Mouse (Mus musculus): ENCODE results near the gene Olfr1217. TPM values are rescaled to one million over a fixed set of nuclear protein-coding genes. Genes with fewer than 3 reads are reported as not detected.
"Not testable (repeated sequence)": the region's sequence is repeated elsewhere in the genome, so short reads cannot be mapped to it uniquely, and the experiment has no call there.

The Olfr1217 gene
- total RNA-seq (2012; rRNA removed) = not detected in 2 replicates

DNA sequence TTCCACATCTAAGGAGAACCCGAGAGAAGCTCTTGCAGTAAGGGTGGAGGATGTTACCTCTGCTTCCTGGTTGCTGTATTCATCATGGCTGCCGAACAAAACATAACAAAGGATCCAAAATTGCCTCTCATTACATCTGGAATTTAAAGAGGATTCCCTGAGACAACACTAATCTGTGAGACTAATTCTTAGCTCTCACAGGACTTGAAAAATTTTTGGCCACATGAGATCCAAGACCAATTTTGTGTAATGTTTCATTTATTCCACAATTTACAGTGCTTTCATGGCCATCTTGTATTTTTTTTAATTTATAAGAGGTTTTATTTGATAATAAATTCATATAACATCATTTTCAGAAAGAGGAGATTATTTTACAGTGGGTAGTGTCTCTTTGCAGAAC is at the start of gene Olfr1217:
Gene Olfr1217 (minus strand): TSS at position 101 of the 400 bp plus-strand sequence.
- H3K4me1 ChIP-seq (ENCODE audit: control insufficient read depth in 2 of 2, insufficient read depth in 2 of 2, low read length in 2 of 2, poor library complexity in 1 of 2) = no peaks in the 10 kb centered on the region
- DNase-seq (ENCODE audit: low read depth, low spot score) = no peak
- H3K36me3 ChIP-seq (ENCODE audit: control insufficient read depth, insufficient read depth, low read length, poor library complexity, severe bottlenecking) = no peaks in the 10 kb centered on the region
- no peak within 1 kb of the TSS for H3K4me3 ChIP-seq (ENCODE audit: insufficient read depth in 1 of 2, low read depth in 1 of 2, low read length in 2 of 2, poor library complexity in 1 of 2, severe bottlenecking in 1 of 2)
- no peak for TF ChIP-seq ZNF384 (IDR thresholded peaks at IDR 0.05; ENCODE audit: low read depth, low read length)
- no peak for TF ChIP-seq ZC3H11A (IDR thresholded peaks at IDR 0.05; ENCODE audit: borderline replicate concordance, low read depth, low read length)
- TF ChIP-seq CHD2 (IDR thresholded peaks at IDR 0.05; ENCODE audit: low read depth, low read length) = no peak
- no peak for TF ChIP-seq MAFK (IDR thresholded peaks at IDR 0.05; ENCODE audit: insufficient read depth, low read depth, low read length)
- no peak for TF ChIP-seq HCFC1 (IDR thresholded peaks at IDR 0.05; ENCODE audit: borderline replicate concordance, insufficient read depth, low read length)
- in situ Hi-C loops (cut with MboI; ENCODE audit: low sequenced_read_pairs in 2 of 2, unreplicated experiment in 2 of 2) = no loop called here
- H3K27ac ChIP-seq (ENCODE audit: insufficient read depth, low read depth, low read length, poor library complexity, severe bottlenecking) = no peak within 1 kb of the TSS
- H3K9ac ChIP-seq (ENCODE audit: insufficient read depth, low read depth, low read length, poor library complexity, severe bottlenecking) = no peak within 1 kb of the TSS
- H3K9me3 ChIP-seq (ENCODE audit: control insufficient read depth, insufficient read depth, low read depth, low read length) = no peaks in the 10 kb centered on the region

DNA sequence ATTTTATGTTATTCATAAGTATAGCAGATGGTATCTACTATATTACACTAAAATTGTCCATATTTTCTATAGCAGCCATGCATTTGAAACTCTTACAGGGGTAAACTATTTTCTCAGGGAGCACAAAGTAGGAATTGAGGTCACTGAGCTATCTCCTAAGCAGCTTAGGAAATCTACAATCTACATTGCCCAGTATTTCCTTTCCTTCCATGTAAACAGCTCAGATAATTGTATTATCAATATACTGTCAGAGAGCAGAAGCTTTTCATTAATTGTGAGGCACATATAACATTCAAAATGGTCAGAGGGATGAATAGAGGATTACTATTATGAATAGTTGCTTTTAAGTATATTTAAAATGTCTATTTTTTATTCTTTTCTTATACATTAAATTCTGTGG is 49.6 kb upstream of the Olfr1217 start:
- H3K9ac ChIP-seq (ENCODE audit: insufficient read depth, low read depth, low read length, poor library complexity, severe bottlenecking) = no peak overlapping the region
- in situ Hi-C loops (cut with MboI; ENCODE audit: low sequenced_read_pairs in 2 of 2, unreplicated experiment in 2 of 2) = no loop called here
- no peak overlapping the region for H3K27ac ChIP-seq (ENCODE audit: insufficient read depth, low read depth, low read length, poor library complexity, severe bottlenecking)
- no peak for DNase-seq (ENCODE audit: low read depth, low spot score)
- H3K9me3 ChIP-seq (ENCODE audit: control insufficient read depth, insufficient read depth, low read depth, low read length) = no peaks in the 10 kb centered on the region
- no peaks in the 10 kb centered on the region for H3K36me3 ChIP-seq (ENCODE audit: control insufficient read depth, insufficient read depth, low read length, poor library complexity, severe bottlenecking)
- TF ChIP-seq CHD2 (IDR thresholded peaks at IDR 0.05; ENCODE audit: low read depth, low read length) = no peak
- no peak for TF ChIP-seq HCFC1 (IDR thresholded peaks at IDR 0.05; ENCODE audit: borderline replicate concordance, insufficient read depth, low read length)
- no peak for TF ChIP-seq ZNF384 (IDR thresholded peaks at IDR 0.05; ENCODE audit: low read depth, low read length)
- no peak for TF ChIP-seq MAFK (IDR thresholded peaks at IDR 0.05; ENCODE audit: insufficient read depth, low read depth, low read length)
- no peak for TF ChIP-seq ZC3H11A (IDR thresholded peaks at IDR 0.05; ENCODE audit: borderline replicate concordance, low read depth, low read length)
- H3K4me3 ChIP-seq (ENCODE audit: insufficient read depth in 1 of 2, low read depth in 1 of 2, low read length in 2 of 2, poor library complexity in 1 of 2, severe bottlenecking in 1 of 2) = no peak overlapping the region
- H3K4me1 ChIP-seq (ENCODE audit: control insufficient read depth in 2 of 2, insufficient read depth in 2 of 2, low read length in 2 of 2, poor library complexity in 1 of 2) = no peaks in the 10 kb centered on the region

DNA sequence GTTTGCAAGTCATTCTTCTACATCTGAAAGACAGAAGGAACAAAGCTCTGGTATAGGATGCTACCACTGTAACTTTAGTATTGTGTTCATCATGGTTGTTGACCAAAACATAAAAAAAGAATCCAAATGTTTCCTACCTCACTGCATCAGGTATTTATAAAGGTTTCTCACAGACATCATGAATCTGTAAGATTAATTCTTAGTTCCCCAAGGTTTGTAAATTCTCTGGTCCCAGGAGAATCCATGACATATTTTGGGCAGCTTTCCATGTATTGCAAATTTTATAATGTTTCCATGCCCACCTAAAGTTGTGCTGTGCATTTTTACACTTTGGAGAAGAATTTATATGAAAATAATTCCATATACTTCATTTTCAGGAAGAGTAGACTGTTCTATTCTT is 29.2 kb upstream of the Olfr1217 start, which contains the start of gene Olfr1218:
Gene Olfr1218 (minus strand): TSS at position 101 of the 400 bp plus-strand sequence.
- Histone ChIP-seq H3K9ac (ENCODE audit: insufficient read depth, low read depth, low read length, poor library complexity, severe bottlenecking) (no peak within 1 kb of the TSS), H3K4me3 (ENCODE audit: insufficient read depth in 1 of 2, low read depth in 1 of 2, low read length in 2 of 2, poor library complexity in 1 of 2, severe bottlenecking in 1 of 2) (no peak within 1 kb of the TSS), H3K4me1 (ENCODE audit: control insufficient read depth in 2 of 2, insufficient read depth in 2 of 2, low read length in 2 of 2, poor library complexity in 1 of 2) (no peaks in the 10 kb centered on the region), H3K9me3 (ENCODE audit: control insufficient read depth, insufficient read depth, low read depth, low read length) (no peaks in the 10 kb centered on the region), H3K27ac (ENCODE audit: insufficient read depth, low read depth, low read length, poor library complexity, severe bottlenecking) (no peak within 1 kb of the TSS), H3K36me3 (ENCODE audit: control insufficient read depth, insufficient read depth, low read length, poor library complexity, severe bottlenecking) (no peaks in the 10 kb centered on the region)
- DNase-seq (ENCODE audit: low read depth, low spot score) = no peak
- in situ Hi-C loops (cut with MboI; ENCODE audit: low sequenced_read_pairs in 2 of 2, unreplicated experiment in 2 of 2) = no loop called here
- no peak for TF ChIP-seq CHD2 (IDR thresholded peaks at IDR 0.05; ENCODE audit: low read depth, low read length)
- TF ChIP-seq HCFC1 (IDR thresholded peaks at IDR 0.05; ENCODE audit: borderline replicate concordance, insufficient read depth, low read length) = no peak
- no peak for TF ChIP-seq MAFK (IDR thresholded peaks at IDR 0.05; ENCODE audit: insufficient read depth, low read depth, low read length)
- TF ChIP-seq ZNF384 (IDR thresholded peaks at IDR 0.05; ENCODE audit: low read depth, low read length) = no peak

DNA sequence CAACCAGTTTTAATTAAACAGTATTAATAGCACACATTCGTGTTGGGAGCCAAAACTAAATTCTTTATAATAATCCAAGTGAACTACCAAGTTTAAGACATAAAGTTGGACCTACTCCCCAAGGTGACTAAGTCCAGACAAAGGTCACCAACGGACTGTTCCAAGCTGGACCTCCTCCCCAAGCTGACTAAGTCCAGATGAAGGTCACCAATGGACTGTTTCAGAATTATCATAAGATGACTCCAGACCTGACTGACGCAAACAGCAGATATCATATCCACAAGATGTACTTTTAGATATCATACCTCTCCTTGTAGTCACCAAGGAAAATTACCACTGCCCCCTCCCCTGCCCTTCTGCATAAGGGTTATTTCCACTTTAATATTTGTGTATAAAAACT is 10.4 kb downstream of the Olfr1217 start:
- H3K4me1 ChIP-seq (ENCODE audit: control insufficient read depth in 2 of 2, insufficient read depth in 2 of 2, low read length in 2 of 2, poor library complexity in 1 of 2); in situ Hi-C loops (cut with MboI; ENCODE audit: low sequenced_read_pairs in 2 of 2, unreplicated experiment in 2 of 2); H3K36me3 ChIP-seq (ENCODE audit: control insufficient read depth, insufficient read depth, low read length, poor library complexity, severe bottlenecking); H3K4me3 ChIP-seq (ENCODE audit: insufficient read depth in 1 of 2, low read depth in 1 of 2, low read length in 2 of 2, poor library complexity in 1 of 2, severe bottlenecking in 1 of 2); H3K9ac ChIP-seq (ENCODE audit: insufficient read depth, low read depth, low read length, poor library complexity, severe bottlenecking); H3K27ac ChIP-seq (ENCODE audit: insufficient read depth, low read depth, low read length, poor library complexity, severe bottlenecking); DNase-seq (ENCODE audit: low read depth, low spot score); H3K9me3 ChIP-seq (ENCODE audit: control insufficient read depth, insufficient read depth, low read depth, low read length): not testable (repeated sequence)

DNA sequence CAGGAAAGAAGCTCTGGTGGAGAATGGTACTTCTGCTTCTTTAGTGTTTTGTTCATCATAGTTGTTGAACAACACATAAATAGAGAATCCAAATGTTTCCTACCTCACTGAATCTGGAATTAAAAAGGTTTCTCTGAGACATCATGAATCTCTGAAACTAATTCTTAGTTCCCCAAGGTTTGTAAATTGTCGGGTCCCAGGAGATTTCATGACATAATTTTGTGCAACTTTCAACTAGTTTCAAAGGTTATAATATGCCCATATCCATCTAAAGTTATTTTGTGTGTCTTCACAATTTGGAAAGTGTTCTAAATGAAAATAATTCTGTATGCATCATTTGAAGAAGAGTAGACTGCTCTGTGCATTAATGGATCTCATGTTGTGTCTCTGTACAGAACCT is 13.6 kb downstream of the Olfr1217 start, which contains the start of gene Olfr1216:
Gene Olfr1216 (minus strand): TSS at position 101 of the 400 bp plus-strand sequence.
- Histone ChIP-seq H3K27ac (ENCODE audit: insufficient read depth, low read depth, low read length, poor library complexity, severe bottlenecking) (no peak within 1 kb of the TSS), H3K36me3 (ENCODE audit: control insufficient read depth, insufficient read depth, low read length, poor library complexity, severe bottlenecking) (no peaks in the 10 kb centered on the region), H3K4me1 (ENCODE audit: control insufficient read depth in 2 of 2, insufficient read depth in 2 of 2, low read length in 2 of 2, poor library complexity in 1 of 2) (no peaks in the 10 kb centered on the region), H3K9ac (ENCODE audit: insufficient read depth, low read depth, low read length, poor library complexity, severe bottlenecking) (no peak within 1 kb of the TSS), H3K9me3 (ENCODE audit: control insufficient read depth, insufficient read depth, low read depth, low read length) (no peaks in the 10 kb centered on the region), H3K4me3 (ENCODE audit: insufficient read depth in 1 of 2, low read depth in 1 of 2, low read length in 2 of 2, poor library complexity in 1 of 2, severe bottlenecking in 1 of 2) (no peak within 1 kb of the TSS)
- in situ Hi-C loops (cut with MboI; ENCODE audit: low sequenced_read_pairs in 2 of 2, unreplicated experiment in 2 of 2) = no loop called here
- DNase-seq (ENCODE audit: low read depth, low spot score) = no peak
- TF ChIP-seq MAFK (IDR thresholded peaks at IDR 0.05; ENCODE audit: insufficient read depth, low read depth, low read length) (no peak), ZNF384 (IDR thresholded peaks at IDR 0.05; ENCODE audit: low read depth, low read length) (no peak), CHD2 (IDR thresholded peaks at IDR 0.05; ENCODE audit: low read depth, low read length) (no peak), HCFC1 (IDR thresholded peaks at IDR 0.05; ENCODE audit: borderline replicate concordance, insufficient read depth, low read length) (no peak), ZC3H11A (IDR thresholded peaks at IDR 0.05; ENCODE audit: borderline replicate concordance, low read depth, low read length) (no peak)
